ENCODE assay signal across 28 mouse cellular contexts in genomic region chr15:96845221-96845620, GRCm38 (mm10).
DNase-seq lines count a peak whose midpoint lies in the region; ATAC-seq lines count a peak whose summit lies in the region.
"Had no signal": no experiment of that assay in that cellular context is flagged by ENCODE, and none has a peak within 500 bp of the region (broad histone marks: within the 10 kb centered on the region; RNA-seq: fewer than 3 reads in every experiment).

No protein-coding gene starts in this region.

- peaks cover 5% of the 10 kb centered on the region for H3K4me1 ChIP-seq in heart, embryonic 12.5 days (replicated peaks)
- H3K4me1 ChIP-seq: embryonic facial prominence, embryonic 12.5 days; heart, embryonic 10.5 days; hindbrain, embryonic 13.5 days; megakaryocyte, embryonic 14.5 days; midbrain, embryonic 12.5 days; neural tube, embryonic 13.5 days had no signal

- WGBS in heart, embryonic 12.5 days = 89% methylated on average over 6 of the region's 6 CpGs

- no peak for ATAC-seq in heart, embryonic 12.5 days (ENCODE audit: insufficient number of reproducible peaks, low FRiP score)
- ATAC-seq: activated CD4-positive, CD25-positive, alpha-beta regulatory T cell, adult 4 months; forebrain, embryonic 14.5 days had no signal

- peak; percentile 18 to 36 for DNase-seq in heart, postnatal 10 days
- DNase-seq in testis, postnatal 10 days (ENCODE audit: low spot score) = peak; percentile 38
- no peak for DNase-seq in testis, postnatal 14 days (ENCODE audit: low spot score)
- peak; percentile 54 for DNase-seq in gastrocnemius, postnatal 25 days
- DNase-seq in ovary, postnatal 10 days (ENCODE audit: low spot score) = no peak
- no peak for DNase-seq in right cerebral cortex, postnatal 25 days
- DNase-seq: adrenal gland, adult 8-10 months; cerebellum, adult 8-10 months; cerebellum, postnatal 36 days; kidney, adult 11 months; kidney, postnatal 36 days; lung, postnatal 4 days; thymus, adult 2 months; thymus, postnatal 36 days had no signal

- H3K9ac ChIP-seq in heart, embryonic 12.5 days = no peak overlapping the region
- H3K9ac ChIP-seq: embryonic facial prominence, embryonic 12.5 days; hindbrain, embryonic 13.5 days; kidney, embryonic 15.5 days; limb, embryonic 13.5 days; midbrain, embryonic 12.5 days; neural tube, embryonic 13.5 days had no signal

- no peaks in the 10 kb centered on the region for H3K27me3 ChIP-seq in heart, embryonic 12.5 days (replicated peaks)
- H3K27me3 ChIP-seq: embryonic facial prominence, embryonic 12.5 days; hindbrain, embryonic 13.5 days; kidney, embryonic 15.5 days; limb, embryonic 13.5 days; megakaryocyte, embryonic 14.5 days; midbrain, embryonic 12.5 days; neural tube, embryonic 13.5 days had no signal

- no peak overlapping the region for H3K4me3 ChIP-seq in heart, embryonic 12.5 days
- H3K4me3 ChIP-seq: embryonic facial prominence, embryonic 12.5 days; heart, embryonic 10.5 days; hindbrain, embryonic 13.5 days; kidney, embryonic 15.5 days; layer of hippocampus, adult 2 months; left cerebral cortex, adult 2 months; limb, embryonic 13.5 days; megakaryocyte, embryonic 14.5 days; midbrain, embryonic 12.5 days; neural tube, embryonic 13.5 days had no signal

- 0 out of 2 replicates have a peak, but pooled peaks cover 2% of the 10 kb centered on the region for H3K9me3 ChIP-seq in heart, embryonic 12.5 days (replicated peaks)
- H3K9me3 ChIP-seq: embryonic facial prominence, embryonic 12.5 days; heart, embryonic 10.5 days; hindbrain, embryonic 13.5 days; limb, embryonic 13.5 days; midbrain, embryonic 12.5 days; neural tube, embryonic 13.5 days had no signal

- H3K36me3 ChIP-seq in heart, embryonic 12.5 days = no peaks in the 10 kb centered on the region
- H3K36me3 ChIP-seq: embryonic facial prominence, embryonic 12.5 days; heart, embryonic 10.5 days; hindbrain, embryonic 13.5 days; kidney, embryonic 15.5 days; limb, embryonic 13.5 days; midbrain, embryonic 12.5 days; neural tube, embryonic 13.5 days had no signal

- H3K4me2 ChIP-seq in heart, embryonic 12.5 days = no peak overlapping the region
- H3K4me2 ChIP-seq: embryonic facial prominence, embryonic 12.5 days; hindbrain, embryonic 13.5 days; kidney, embryonic 15.5 days; limb, embryonic 13.5 days; liver, embryonic 11.5 days; midbrain, embryonic 12.5 days; neural tube, embryonic 13.5 days had no signal

- intact Hi-C loops in heart, postnatal 10 days (cut with DNase I) = no loop called here

- H3K27ac ChIP-seq in heart, embryonic 12.5 days (ENCODE audit: poor library complexity, severe bottlenecking) = no peak overlapping the region
- H3K27ac ChIP-seq: embryonic facial prominence, embryonic 12.5 days; heart, embryonic 10.5 days; hindbrain, embryonic 13.5 days; kidney, embryonic 15.5 days; layer of hippocampus, adult 2 months; left cerebral cortex, adult 2 months; limb, embryonic 13.5 days; midbrain, embryonic 12.5 days; neural tube, embryonic 13.5 days had no signal

Comparison
In these comparisons a context has a peak if more than half of its experiments do, and no peak if none do; other contexts are left out.
1. DNase-seq: peak in heart, postnatal 10 days (2 of 2), testis, postnatal 10 days (single experiment) and gastrocnemius, postnatal 25 days (single experiment); none in testis, postnatal 14 days (single experiment), ovary, postnatal 10 days (single experiment) and right cerebral cortex, postnatal 25 days (single experiment).